Mouse (Mus musculus): ENCODE data around the gene Cyb5r3. TPM values are rescaled to one million over a fixed set of nuclear protein-coding genes. Genes with fewer than 3 reads are reported as not detected.

Cyb5r3 gene
- 10 to 100 TPM; 71.2 to 71.5 TPM for total RNA-seq (2021)
- long read RNA-seq, transcript Cyb5r3-201 (9 exons, 2,422 nt): major isoform, 142 of 148 reads
- long read RNA-seq, partial matches to known transcripts: 0 of 148 reads
- long read RNA-seq, other reads (novel, unspliced or antisense): 6 of 148 reads

GRCm38 (mm10) chr15:83172492-83173429 is at the start of gene Cyb5r3:
Gene Cyb5r3, minus strand, starts transcription at chr15:83172592.
- no peak for DNase-seq (ENCODE audit: low spot score in 2 of 2)

GRCm38 (mm10) chr15:83221721-83222120 is 49.3 kb upstream of the Cyb5r3 start:
- DNase-seq (ENCODE audit: low spot score in 2 of 2): no peak

- DNase-seq (ENCODE audit: low spot score in 2 of 2): no peak
These were observed 48.1 kb upstream of the Cyb5r3 start for GRCm38 (mm10) chr15:83220368-83221013.

GRCm38 (mm10) chr15:83215322-83216216 is 43.2 kb upstream of the Cyb5r3 start:
- DNase-seq (ENCODE audit: low spot score in 2 of 2): no peak

- peak; percentile 8 to 62 for DNase-seq (ENCODE audit: low spot score in 2 of 2)
These were observed 37.8 kb upstream of the Cyb5r3 start for GRCm38 (mm10) chr15:83210229-83210628.

GRCm38 (mm10) chr15:83209719-83210118 is 37.3 kb upstream of the Cyb5r3 start:
- DNase-seq (ENCODE audit: low spot score in 2 of 2): no peak

GRCm38 (mm10) chr15:83209092-83209695 is 36.8 kb upstream of the Cyb5r3 start:
- no peak for DNase-seq (ENCODE audit: low spot score in 2 of 2)

GRCm38 (mm10) chr15:83204731-83205451 is 32.5 kb upstream of the Cyb5r3 start:
- peak; percentile 22 to 80 for DNase-seq (ENCODE audit: low spot score in 2 of 2)

- DNase-seq (ENCODE audit: low spot score in 2 of 2): no peak
These were observed 30.0 kb upstream of the Cyb5r3 start for GRCm38 (mm10) chr15:83202412-83202811.

GRCm38 (mm10) chr15:83193413-83193812 is 21.0 kb upstream of the Cyb5r3 start:
- DNase-seq (ENCODE audit: low spot score in 2 of 2): no peak

GRCm38 (mm10) chr15:83182351-83182750 is 10.0 kb upstream of the Cyb5r3 start:
- no peak for DNase-seq (ENCODE audit: low spot score in 2 of 2)

GRCm38 (mm10) chr15:83181800-83182330 is 9.5 kb upstream of the Cyb5r3 start:
- DNase-seq (ENCODE audit: low spot score in 2 of 2): no peak

- DNase-seq (ENCODE audit: low spot score in 2 of 2): no peak
These were observed 7.6 kb upstream of the Cyb5r3 start for GRCm38 (mm10) chr15:83180004-83180403.

GRCm38 (mm10) chr15:83176653-83177052 is 4.3 kb upstream of the Cyb5r3 start:
- no peak for DNase-seq (ENCODE audit: low spot score in 2 of 2)

- DNase-seq (ENCODE audit: low spot score in 2 of 2): no peak
These were observed 1.8 kb upstream of the Cyb5r3 start for GRCm38 (mm10) chr15:83173914-83174884.

- DNase-seq (ENCODE audit: low spot score in 2 of 2): peak; percentile 93 to 97
These were observed 495 bp downstream of the Cyb5r3 start for GRCm38 (mm10) chr15:83171712-83172481.

- no peak for DNase-seq (ENCODE audit: low spot score in 2 of 2)
These were observed 1.3 kb downstream of the Cyb5r3 start for GRCm38 (mm10) chr15:83170956-83171659.

Measured in layer of hippocampus, adult 18-20 months (tissue).